Mouse (Mus musculus): ENCODE measurements around the gene Ankrd33b. TPM values are rescaled to one million over a fixed set of nuclear protein-coding genes. Genes with fewer than 3 reads are reported as not detected.

Gene Ankrd33b
- total RNA-seq, 2 experiments from 2014 or later: 1.6 TPM; not detected in 1

- ATAC-seq (replicated peaks; ENCODE audit: low FRiP score, low TSS enrichment, poor library complexity, severe bottlenecking): no peak
Measured at GRCm38 (mm10) chr15:31317056-31317805, 50.3 kb downstream of the Ankrd33b start.

- peak; percentile 85; the same call in 1 of the 2 replicates for ATAC-seq (replicated peaks; ENCODE audit: low FRiP score, low TSS enrichment, poor library complexity, severe bottlenecking)
Measured at GRCm38 (mm10) chr15:31315630-31316231, 51.8 kb downstream of the Ankrd33b start.

- no peak for ATAC-seq (replicated peaks; ENCODE audit: low FRiP score, low TSS enrichment, poor library complexity, severe bottlenecking)
Measured at GRCm38 (mm10) chr15:31312001-31312400, 55.5 kb downstream of the Ankrd33b start.

- ATAC-seq (replicated peaks; ENCODE audit: low FRiP score, low TSS enrichment, poor library complexity, severe bottlenecking): no peak
Measured at GRCm38 (mm10) chr15:31309526-31309925, 58.0 kb downstream of the Ankrd33b start.

GRCm38 (mm10) chr15:31306726-31307125 lies 60.8 kb downstream of the Ankrd33b start:
- ATAC-seq (replicated peaks; ENCODE audit: low FRiP score, low TSS enrichment, poor library complexity, severe bottlenecking): no peak

- no peak for ATAC-seq (replicated peaks; ENCODE audit: low FRiP score, low TSS enrichment, poor library complexity, severe bottlenecking)
Measured at GRCm38 (mm10) chr15:31305181-31305580, 62.3 kb downstream of the Ankrd33b start.

GRCm38 (mm10) chr15:31304302-31304701 lies 63.2 kb downstream of the Ankrd33b start:
- ATAC-seq (replicated peaks; ENCODE audit: low FRiP score, low TSS enrichment, poor library complexity, severe bottlenecking): no peak

GRCm38 (mm10) chr15:31302293-31302990 lies 65.1 kb downstream of the Ankrd33b start:
- no peak for ATAC-seq (replicated peaks; ENCODE audit: low FRiP score, low TSS enrichment, poor library complexity, severe bottlenecking)

GRCm38 (mm10) chr15:31299258-31299917 lies 68.1 kb downstream of the Ankrd33b start:
- ATAC-seq (replicated peaks; ENCODE audit: low FRiP score, low TSS enrichment, poor library complexity, severe bottlenecking): no peak

- ATAC-seq (replicated peaks; ENCODE audit: low FRiP score, low TSS enrichment, poor library complexity, severe bottlenecking): no peak
Measured at GRCm38 (mm10) chr15:31297777-31298137, 69.8 kb downstream of the Ankrd33b start.

GRCm38 (mm10) chr15:31296882-31297776 lies 70.4 kb downstream of the Ankrd33b start:
- no peak for ATAC-seq (replicated peaks; ENCODE audit: low FRiP score, low TSS enrichment, poor library complexity, severe bottlenecking)

GRCm38 (mm10) chr15:31294311-31294710 lies 73.2 kb downstream of the Ankrd33b start:
- ATAC-seq (replicated peaks; ENCODE audit: low FRiP score, low TSS enrichment, poor library complexity, severe bottlenecking): no peak

GRCm38 (mm10) chr15:31292627-31293026 lies 74.9 kb downstream of the Ankrd33b start:
- no peak for ATAC-seq (replicated peaks; ENCODE audit: low FRiP score, low TSS enrichment, poor library complexity, severe bottlenecking)

GRCm38 (mm10) chr15:31285695-31286094 lies 81.8 kb downstream of the Ankrd33b start:
- no peak for ATAC-seq (replicated peaks; ENCODE audit: low FRiP score, low TSS enrichment, poor library complexity, severe bottlenecking)

- ATAC-seq (replicated peaks; ENCODE audit: low FRiP score, low TSS enrichment, poor library complexity, severe bottlenecking): no peak
Measured at GRCm38 (mm10) chr15:31284922-31285631, 82.4 kb downstream of the Ankrd33b start.

GRCm38 (mm10) chr15:31284142-31284541 lies 83.4 kb downstream of the Ankrd33b start:
- no peak for ATAC-seq (replicated peaks; ENCODE audit: low FRiP score, low TSS enrichment, poor library complexity, severe bottlenecking)

- ATAC-seq (replicated peaks; ENCODE audit: low FRiP score, low TSS enrichment, poor library complexity, severe bottlenecking): no peak
Measured at GRCm38 (mm10) chr15:31282353-31282752, 85.2 kb downstream of the Ankrd33b start.

GRCm38 (mm10) chr15:31281830-31282229 lies 85.7 kb downstream of the Ankrd33b start:
- ATAC-seq (replicated peaks; ENCODE audit: low FRiP score, low TSS enrichment, poor library complexity, severe bottlenecking): peak; percentile 60

Data from megakaryocyte-erythroid progenitor cell, adult 5-6 weeks (primary cell).